Mouse (Mus musculus): ENCODE measurements at regions not wholly inside any gene's neighbourhood (a gene's known extent, or its start where the extent isn't known, plus 50 kb on each side); places are given as distances from the start of the nearest gene placed in this dataset.

GRCm38 (mm10) chr16:74796303-74796653 is 384.7 kb upstream of the Robo2 start:
- Histone ChIP-seq H3K4me1 (replicated peaks) (no peaks in the 10 kb centered on the region; the same call in 1 of the 2 replicates), H3K9me3 (no peaks in the 10 kb centered on the region), H3K4me3 (no peak overlapping the region), H3K27me3 (no peaks in the 10 kb centered on the region), H3K36me3 (no peaks in the 10 kb centered on the region), H3K9ac (no peak overlapping the region), H3K4me2 (no peak overlapping the region), H3K27ac (no peak overlapping the region)
- ATAC-seq (ENCODE audit: low FRiP score), result no peak
- WGBS, result 60% methylated on average over 2 of the region's 2 CpGs

GRCm38 (mm10) chr16:74795360-74796302 is 384.0 kb upstream of the Robo2 start:
- Histone ChIP-seq H3K4me2 (no peak overlapping the region), H3K9ac (no peak overlapping the region), H3K4me3 (no peak overlapping the region), H3K9me3 (no peaks in the 10 kb centered on the region), H3K27me3 (no peaks in the 10 kb centered on the region), H3K36me3 (no peaks in the 10 kb centered on the region), H3K4me1 (replicated peaks) (no peaks in the 10 kb centered on the region; the same call in 1 of the 2 replicates), H3K27ac (no peak overlapping the region)
- WGBS, result 44% methylated on average over 5 of the region's 5 CpGs
- ATAC-seq (ENCODE audit: low FRiP score), result no peak

- no peak overlapping the region for H3K4me3 ChIP-seq
- no peak for ATAC-seq (ENCODE audit: low FRiP score)
Measured at GRCm38 (mm10) chr16:74785365-74786119, 373.9 kb upstream of the Robo2 start.

DNA sequence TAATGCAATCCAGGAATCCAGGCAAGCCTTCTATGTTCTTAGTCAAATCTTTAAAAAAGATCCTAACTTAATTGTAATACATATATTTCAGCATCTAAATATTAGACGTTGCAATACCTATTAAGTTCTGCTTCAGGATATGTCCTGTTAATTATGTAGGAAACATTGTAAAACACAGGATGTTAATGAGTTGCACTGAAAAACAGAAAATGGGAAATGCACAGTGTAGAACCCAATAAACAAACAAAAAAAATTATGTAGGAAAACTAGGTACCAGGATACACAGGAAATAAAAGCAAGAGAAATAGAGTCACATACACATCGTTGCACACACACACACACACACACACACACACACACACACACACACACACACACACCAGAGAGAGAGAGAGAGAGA is 368.8 kb upstream of the Robo2 start:
- no peak for ATAC-seq (ENCODE audit: low FRiP score)
- Histone ChIP-seq H3K27me3 (no peaks in the 10 kb centered on the region), H3K36me3 (no peaks in the 10 kb centered on the region), H3K9ac (no peak overlapping the region), H3K4me1 (replicated peaks) (no peaks in the 10 kb centered on the region), H3K9me3 (no peaks in the 10 kb centered on the region), H3K4me2 (no peak overlapping the region), H3K4me3 (no peak overlapping the region), H3K27ac (no peak overlapping the region)
- 91% methylated on average over 2 of the region's 2 CpGs for WGBS

More at GRCm38 (mm10) chr16:74785365-74786119, 373.9 kb upstream of the Robo2 start:
- H3K9me3 ChIP-seq, result no peaks in the 10 kb centered on the region
- H3K4me1 ChIP-seq (replicated peaks), result no peaks in the 10 kb centered on the region
- H3K27ac ChIP-seq, result no peak overlapping the region
- H3K36me3 ChIP-seq, result no peaks in the 10 kb centered on the region
- no peaks in the 10 kb centered on the region for H3K27me3 ChIP-seq
- H3K9ac ChIP-seq, result no peak overlapping the region
- WGBS, result 74% methylated on average over 9 of the region's 9 CpGs
- no peak overlapping the region for H3K4me2 ChIP-seq

- Histone ChIP-seq H3K4me1 (replicated peaks) (no peaks in the 10 kb centered on the region), H3K4me2 (no peak overlapping the region), H3K27ac (no peak overlapping the region), H3K9ac (no peak overlapping the region), H3K9me3 (no peaks in the 10 kb centered on the region), H3K27me3 (no peaks in the 10 kb centered on the region), H3K4me3 (no peak overlapping the region), H3K36me3 (no peaks in the 10 kb centered on the region)
- WGBS, result 83% methylated on average over 4 of the region's 4 CpGs
- ATAC-seq (ENCODE audit: low FRiP score), result no peak
Measured at GRCm38 (mm10) chr16:74768264-74768663, 356.6 kb upstream of the Robo2 start.

- Histone ChIP-seq H3K27me3 (no peaks in the 10 kb centered on the region), H3K4me1 (replicated peaks) (no peaks in the 10 kb centered on the region), H3K9ac (no peak overlapping the region), H3K9me3 (0 out of 2 replicates have a peak, but pooled peaks cover 4% of the 10 kb centered on the region), H3K36me3 (no peaks in the 10 kb centered on the region), H3K4me3 (no peak overlapping the region), H3K4me2 (no peak overlapping the region), H3K27ac (no peak overlapping the region)
- ATAC-seq (ENCODE audit: low FRiP score), result no peak
- WGBS, result 51% methylated on average over 6 of the region's 6 CpGs
Measured at GRCm38 (mm10) chr16:74756720-74757345, 345.2 kb upstream of the Robo2 start.

- no peak for ATAC-seq (ENCODE audit: low FRiP score)
- 18% methylated on average over 3 of the region's 3 CpGs for WGBS
- H3K27me3 ChIP-seq, result no peaks in the 10 kb centered on the region
Measured at GRCm38 (mm10) chr16:74750900-74751299, 339.3 kb upstream of the Robo2 start.

DNA sequence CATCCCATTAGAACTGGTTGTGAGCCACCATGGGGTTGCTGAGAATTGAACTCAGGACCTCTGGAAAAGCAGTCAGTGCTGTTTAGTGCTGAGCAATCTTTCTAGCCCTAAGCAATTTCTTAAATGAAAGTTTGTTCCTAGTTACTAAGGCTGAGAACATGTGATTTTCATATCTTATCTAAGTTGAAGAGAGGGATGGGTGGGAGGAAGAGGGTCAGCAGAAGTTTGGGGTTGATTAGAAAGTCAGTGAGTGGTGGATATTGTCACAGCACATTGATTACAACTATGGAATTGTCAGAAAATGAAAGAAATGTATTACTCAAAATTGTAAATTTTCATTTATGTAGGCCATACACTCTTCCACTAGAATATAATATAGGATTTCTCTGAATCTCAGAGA is 337.4 kb upstream of the Robo2 start:
- no peak overlapping the region for H3K4me2 ChIP-seq
- H3K27me3 ChIP-seq, result no peaks in the 10 kb centered on the region
- ATAC-seq (ENCODE audit: low FRiP score), result no peak
- H3K36me3 ChIP-seq, result no peaks in the 10 kb centered on the region
- H3K4me1 ChIP-seq (replicated peaks), result no peaks in the 10 kb centered on the region
- no peak overlapping the region for H3K4me3 ChIP-seq
- 0 out of 2 replicates have a peak, but pooled peaks cover 4% of the 10 kb centered on the region for H3K9me3 ChIP-seq
- no peak overlapping the region for H3K9ac ChIP-seq
- H3K27ac ChIP-seq, result no peak overlapping the region

More at GRCm38 (mm10) chr16:74750900-74751299, 339.3 kb upstream of the Robo2 start:
- Histone ChIP-seq H3K4me3 (no peak overlapping the region), H3K4me2 (no peak overlapping the region), H3K9me3 (0 out of 2 replicates have a peak, but pooled peaks cover 4% of the 10 kb centered on the region), H3K4me1 (replicated peaks) (no peaks in the 10 kb centered on the region), H3K36me3 (no peaks in the 10 kb centered on the region), H3K9ac (no peak overlapping the region), H3K27ac (no peak overlapping the region)

GRCm38 (mm10) chr16:74743512-74743911 is 331.9 kb upstream of the Robo2 start:
- no peak overlapping the region for H3K4me3 ChIP-seq
- no peak overlapping the region for H3K9ac ChIP-seq
- H3K36me3 ChIP-seq, result no peaks in the 10 kb centered on the region
- no peak overlapping the region for H3K27ac ChIP-seq
- no peaks in the 10 kb centered on the region for H3K27me3 ChIP-seq
- no peaks in the 10 kb centered on the region for H3K4me1 ChIP-seq (replicated peaks)
- ATAC-seq (ENCODE audit: low FRiP score), result no peak
- no peak overlapping the region for H3K4me2 ChIP-seq
- 62% methylated on average over 3 of the region's 3 CpGs for WGBS
- no peaks in the 10 kb centered on the region for H3K9me3 ChIP-seq

- Histone ChIP-seq H3K9ac (no peak overlapping the region), H3K9me3 (no peaks in the 10 kb centered on the region), H3K36me3 (no peaks in the 10 kb centered on the region), H3K27me3 (no peaks in the 10 kb centered on the region), H3K4me2 (no peak overlapping the region), H3K27ac (no peak overlapping the region), H3K4me3 (no peak overlapping the region), H3K4me1 (replicated peaks) (no peaks in the 10 kb centered on the region)
- ATAC-seq (ENCODE audit: low FRiP score), result no peak
- 78% methylated on average over 12 of the region's 12 CpGs for WGBS
Measured at GRCm38 (mm10) chr16:74739194-74740135, 327.8 kb upstream of the Robo2 start.

GRCm38 (mm10) chr16:74732940-74733776 is 321.5 kb upstream of the Robo2 start:
- Histone ChIP-seq H3K4me2 (no peak overlapping the region), H3K27ac (no peak overlapping the region), H3K4me1 (replicated peaks) (no peaks in the 10 kb centered on the region), H3K9me3 (no peaks in the 10 kb centered on the region), H3K4me3 (no peak overlapping the region), H3K9ac (no peak overlapping the region), H3K27me3 (no peaks in the 10 kb centered on the region), H3K36me3 (no peaks in the 10 kb centered on the region)
- WGBS, result 72% methylated on average over 9 of the region's 9 CpGs
- no peak for ATAC-seq (ENCODE audit: low FRiP score)
